Mouse (Mus musculus): ENCODE results near the gene Npat. TPM values are rescaled to one million over a fixed set of nuclear protein-coding genes. Genes with fewer than 3 reads are reported as not detected.

Gene Npat
- 24.7 and 24.8 TPM in 2 replicates for polyA plus RNA-seq (2014; fragmentation: Nextera tagmentation; extraction: Ambion mirVana)

DNA sequence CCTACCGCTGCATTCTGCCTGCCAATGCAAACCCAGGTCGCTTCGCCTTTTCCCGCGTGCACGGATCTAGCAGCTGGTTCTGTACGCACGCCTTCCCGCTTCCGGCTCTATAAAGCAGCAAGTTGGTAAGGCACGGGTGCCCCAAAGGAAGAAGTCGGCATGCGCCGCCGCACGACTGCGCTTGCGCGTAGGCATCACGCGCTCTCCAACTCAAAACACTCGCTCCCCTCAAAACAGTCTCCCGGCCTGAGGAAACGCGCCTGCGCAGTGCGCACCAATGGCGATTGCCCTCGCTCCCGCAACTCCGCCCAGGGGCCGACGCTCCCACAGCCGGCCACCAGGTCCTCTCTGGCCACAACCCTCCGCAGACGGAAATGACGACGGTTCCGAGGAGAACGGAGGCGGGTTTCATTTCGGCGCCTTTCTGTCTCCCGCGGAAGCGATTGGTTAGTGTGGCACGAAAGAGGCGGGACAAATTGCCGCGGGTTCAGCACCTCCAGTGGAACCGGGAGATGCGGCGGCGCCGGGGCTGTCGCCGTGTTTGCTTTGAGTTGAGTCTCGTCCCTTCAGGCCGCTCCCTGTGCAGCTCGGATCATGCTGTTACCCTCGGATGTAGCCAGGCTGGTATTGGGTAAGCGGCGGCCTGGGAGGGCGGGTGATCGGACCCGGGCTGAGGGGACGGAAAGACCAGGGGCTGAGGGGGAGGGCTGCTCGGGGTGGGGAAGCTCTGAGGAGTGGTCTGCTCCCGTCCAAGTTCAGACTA lies at the start of gene Npat, which contains the start of gene Atm:
TSS of gene Npat (plus strand) at position 490 of the 763 bp plus-strand sequence.
TSS of gene Atm (minus strand) at position 183 of the 763 bp plus-strand sequence.
- Histone ChIP-seq H3K9ac (ENCODE audit: low read length) (peak within 1 kb of the TSS; percentile 86), H3K27me3 (ENCODE audit: control insufficient read depth, insufficient read depth, low read length) (no peaks in the 10 kb centered on the region), H3K27ac (replicated peaks; ENCODE audit: low read depth, low read length) (peak within 1 kb of the TSS; percentile 84), H3K4me2 (ENCODE audit: low read depth, severe bottlenecking) (peak within 1 kb of the TSS; percentile 80), H3K9me3 (ENCODE audit: control insufficient read depth, low read length) (no peaks in the 10 kb centered on the region), H3K4me3 (ENCODE audit: low read depth, low read length) (peak within 1 kb of the TSS; percentile 95), H3K36me3 (ENCODE audit: control insufficient read depth, insufficient read depth, low read length) (no peaks in the 10 kb centered on the region), H3K4me1 (ENCODE audit: control insufficient read depth, insufficient read depth, low read length) (0 out of 2 replicates have a peak, but pooled peaks cover 2% of the 10 kb centered on the region)
- DNase-seq (ENCODE audit: low spot score) (peak; percentile 99), ATAC-seq (ENCODE audit: insufficient number of reproducible peaks, low FRiP score, low TSS enrichment, low read depth) (peak; percentile 99)
- under 1% methylated on average over 69 of the region's 69 CpGs for WGBS

DNA sequence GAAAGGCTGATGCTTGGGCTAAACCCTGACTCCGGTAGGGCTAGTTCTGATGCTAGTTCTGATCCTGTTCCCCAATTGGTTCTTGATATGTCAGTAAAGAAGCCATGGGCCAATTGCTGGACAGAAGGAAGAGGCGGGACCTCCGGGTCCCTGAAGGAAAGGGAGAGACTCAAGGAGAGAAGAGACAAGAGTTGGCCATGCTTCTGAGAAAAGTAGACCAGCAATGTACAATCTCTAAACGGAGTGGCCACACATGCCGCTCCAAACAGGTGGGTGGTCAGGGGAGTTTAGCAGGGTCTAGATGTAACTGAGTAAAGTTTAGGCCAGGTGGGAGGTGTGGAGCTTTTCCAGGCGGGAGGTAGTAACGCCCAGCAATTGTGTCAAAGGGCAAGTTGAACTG lies 28.8 kb upstream of the Npat start:
- H3K27me3 ChIP-seq (ENCODE audit: control insufficient read depth, insufficient read depth, low read length): no peaks in the 10 kb centered on the region
- no peak overlapping the region for H3K4me2 ChIP-seq (ENCODE audit: low read depth, severe bottlenecking)
- no peaks in the 10 kb centered on the region for H3K4me1 ChIP-seq (ENCODE audit: control insufficient read depth, insufficient read depth, low read length)
- ATAC-seq (ENCODE audit: insufficient number of reproducible peaks, low FRiP score, low TSS enrichment, low read depth) (no peak), DNase-seq (ENCODE audit: low spot score) (no peak)
- H3K36me3 ChIP-seq (ENCODE audit: control insufficient read depth, insufficient read depth, low read length): 0 out of 2 replicates have a peak, but pooled peaks cover 6% of the 10 kb centered on the region
- WGBS: 90% methylated on average over 7 of the region's 7 CpGs
- no peak overlapping the region for H3K4me3 ChIP-seq (ENCODE audit: low read depth, low read length)
- H3K9ac ChIP-seq (ENCODE audit: low read length): no peak overlapping the region
- H3K9me3 ChIP-seq (ENCODE audit: control insufficient read depth, low read length): no peaks in the 10 kb centered on the region
- H3K27ac ChIP-seq (replicated peaks; ENCODE audit: low read depth, low read length): no peak overlapping the region

DNA sequence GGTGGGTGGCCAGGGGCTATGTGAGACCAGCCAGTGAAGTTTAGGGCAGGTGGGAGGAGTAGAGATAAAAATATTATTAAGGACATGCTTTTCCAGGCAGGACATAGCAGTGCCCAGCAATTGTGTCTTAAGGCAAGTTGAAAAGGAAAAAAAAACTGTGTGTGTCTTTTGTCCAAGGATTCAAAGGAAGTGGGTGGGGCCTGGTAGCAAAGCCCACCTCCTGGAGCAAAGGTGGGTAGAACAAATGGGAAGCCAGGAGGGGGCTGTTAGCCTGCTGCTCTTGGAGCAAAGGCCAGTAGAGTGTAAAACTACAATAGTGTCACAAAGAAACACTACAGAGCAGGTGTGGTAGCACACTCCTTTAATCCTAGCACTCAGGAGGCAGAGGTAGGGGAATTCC lies 22.8 kb upstream of the Npat start:
- no peaks in the 10 kb centered on the region for H3K36me3 ChIP-seq (ENCODE audit: control insufficient read depth, insufficient read depth, low read length)
- no peak overlapping the region for H3K4me3 ChIP-seq (ENCODE audit: low read depth, low read length)
- no peak overlapping the region for H3K9ac ChIP-seq (ENCODE audit: low read length)
- no peak for DNase-seq (ENCODE audit: low spot score)
- no peak for ATAC-seq (ENCODE audit: insufficient number of reproducible peaks, low FRiP score, low TSS enrichment, low read depth)
- no peak overlapping the region for H3K4me2 ChIP-seq (ENCODE audit: low read depth, severe bottlenecking)
- H3K27ac ChIP-seq (replicated peaks; ENCODE audit: low read depth, low read length): no peak overlapping the region
- H3K9me3 ChIP-seq (ENCODE audit: control insufficient read depth, low read length): no peaks in the 10 kb centered on the region
- H3K27me3 ChIP-seq (ENCODE audit: control insufficient read depth, insufficient read depth, low read length): no peaks in the 10 kb centered on the region
- no peaks in the 10 kb centered on the region for H3K4me1 ChIP-seq (ENCODE audit: control insufficient read depth, insufficient read depth, low read length)

DNA sequence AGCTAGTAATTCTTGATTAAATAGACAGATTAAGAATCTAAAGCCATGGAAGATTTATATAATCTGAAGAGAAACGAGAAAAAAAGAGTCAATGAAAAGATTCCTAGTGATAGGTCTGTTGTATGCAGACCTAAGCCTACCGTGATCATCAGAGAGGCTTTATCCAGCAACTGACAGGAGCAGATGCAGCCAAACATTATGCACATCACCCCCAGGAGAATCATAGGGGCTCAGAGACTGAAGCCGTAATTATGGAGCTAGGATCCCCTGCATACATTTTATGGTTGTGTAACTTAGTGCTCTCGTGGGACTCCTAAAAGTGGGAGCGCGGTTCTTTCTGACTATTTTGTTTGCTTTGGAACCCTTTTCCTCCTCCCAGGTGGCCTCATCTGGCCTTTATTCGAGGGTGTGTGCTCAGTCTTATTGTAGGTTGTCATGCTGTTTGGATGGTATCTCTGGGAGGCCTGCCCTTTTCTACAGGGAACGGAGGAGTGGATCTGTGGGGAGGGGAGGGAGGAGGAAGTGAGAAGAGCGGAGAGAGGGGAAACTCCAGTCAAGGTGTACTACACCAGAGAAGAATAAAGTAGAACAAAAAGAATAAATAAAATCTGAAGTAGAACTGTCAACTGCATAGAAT lies 19.4 kb upstream of the Npat start:
- H3K4me2 ChIP-seq (ENCODE audit: low read depth, severe bottlenecking): no peak overlapping the region
- no peaks in the 10 kb centered on the region for H3K36me3 ChIP-seq (ENCODE audit: control insufficient read depth, insufficient read depth, low read length)
- H3K27me3 ChIP-seq (ENCODE audit: control insufficient read depth, insufficient read depth, low read length): no peaks in the 10 kb centered on the region
- DNase-seq (ENCODE audit: low spot score) (no peak), ATAC-seq (ENCODE audit: insufficient number of reproducible peaks, low FRiP score, low TSS enrichment, low read depth) (no peak)
- no peaks in the 10 kb centered on the region for H3K4me1 ChIP-seq (ENCODE audit: control insufficient read depth, insufficient read depth, low read length)
- no peak overlapping the region for H3K27ac ChIP-seq (replicated peaks; ENCODE audit: low read depth, low read length)
- whole genome bisulfite sequencing: 85% methylated on average over 9 of the region's 9 CpGs
- no peak overlapping the region for H3K9ac ChIP-seq (ENCODE audit: low read length)
- no peaks in the 10 kb centered on the region for H3K9me3 ChIP-seq (ENCODE audit: control insufficient read depth, low read length)
- no peak overlapping the region for H3K4me3 ChIP-seq (ENCODE audit: low read depth, low read length)

DNA sequence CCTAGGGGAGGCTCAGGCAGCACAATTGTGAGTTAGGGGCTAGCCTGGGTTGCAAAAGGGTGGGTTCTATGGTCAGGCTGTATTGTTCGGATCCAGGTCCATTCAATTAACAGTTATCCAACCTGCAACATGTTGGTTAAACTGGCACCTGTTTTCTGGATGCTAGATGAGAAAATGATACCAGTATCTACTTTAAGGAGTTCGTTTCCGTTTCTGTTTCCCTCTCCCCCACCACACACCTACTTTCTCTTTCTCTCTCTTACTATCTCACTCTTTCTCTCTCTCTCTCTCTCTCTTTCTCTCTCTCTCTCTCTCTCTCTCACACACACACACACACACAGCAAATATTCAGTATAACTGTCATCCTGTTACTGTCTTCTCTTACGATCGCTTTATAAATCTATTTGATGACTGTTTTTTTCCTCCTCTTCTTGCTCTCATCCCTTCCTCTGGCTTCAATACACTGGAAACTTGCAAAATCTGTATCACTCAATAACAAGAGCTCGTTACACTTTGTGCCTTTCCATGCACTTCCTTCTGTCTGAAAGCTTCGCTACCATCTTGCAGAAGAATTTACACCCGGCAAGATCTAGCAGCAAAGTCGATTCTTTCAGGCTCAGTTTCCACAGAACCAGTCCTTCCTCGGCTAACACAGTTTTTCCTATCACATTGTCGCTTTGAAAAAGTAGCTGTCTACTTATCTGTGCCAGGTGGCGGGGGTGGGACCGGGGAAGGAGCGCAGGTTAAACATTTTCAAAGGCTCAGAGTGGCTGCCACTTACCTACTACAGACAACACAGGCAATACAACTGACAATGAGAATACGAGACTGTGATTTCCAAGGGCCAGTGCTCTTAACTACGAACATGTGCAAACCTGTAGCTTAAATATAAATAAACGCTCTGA lies 1.2 kb upstream of the Npat start:
- no peaks in the 10 kb centered on the region for H3K9me3 ChIP-seq (ENCODE audit: control insufficient read depth, low read length)
- DNase-seq (ENCODE audit: low spot score) (peak; percentile 28), ATAC-seq (ENCODE audit: insufficient number of reproducible peaks, low FRiP score, low TSS enrichment, low read depth) (no peak)
- no peaks in the 10 kb centered on the region for H3K36me3 ChIP-seq (ENCODE audit: control insufficient read depth, insufficient read depth, low read length)
- H3K4me3 ChIP-seq (ENCODE audit: low read depth, low read length): peak overlapping the region; percentile 40
- peak overlapping the region; percentile 56 for H3K9ac ChIP-seq (ENCODE audit: low read length)
- H3K4me1 ChIP-seq (ENCODE audit: control insufficient read depth, insufficient read depth, low read length): 0 out of 2 replicates have a peak, but pooled peaks cover 2% of the 10 kb centered on the region
- H3K27ac ChIP-seq (replicated peaks; ENCODE audit: low read depth, low read length): no peak overlapping the region
- H3K27me3 ChIP-seq (ENCODE audit: control insufficient read depth, insufficient read depth, low read length): no peaks in the 10 kb centered on the region
- H3K4me2 ChIP-seq (ENCODE audit: low read depth, severe bottlenecking): peak overlapping the region; percentile 80
- 19% methylated on average over 17 of the region's 17 CpGs for WGBS

DNA sequence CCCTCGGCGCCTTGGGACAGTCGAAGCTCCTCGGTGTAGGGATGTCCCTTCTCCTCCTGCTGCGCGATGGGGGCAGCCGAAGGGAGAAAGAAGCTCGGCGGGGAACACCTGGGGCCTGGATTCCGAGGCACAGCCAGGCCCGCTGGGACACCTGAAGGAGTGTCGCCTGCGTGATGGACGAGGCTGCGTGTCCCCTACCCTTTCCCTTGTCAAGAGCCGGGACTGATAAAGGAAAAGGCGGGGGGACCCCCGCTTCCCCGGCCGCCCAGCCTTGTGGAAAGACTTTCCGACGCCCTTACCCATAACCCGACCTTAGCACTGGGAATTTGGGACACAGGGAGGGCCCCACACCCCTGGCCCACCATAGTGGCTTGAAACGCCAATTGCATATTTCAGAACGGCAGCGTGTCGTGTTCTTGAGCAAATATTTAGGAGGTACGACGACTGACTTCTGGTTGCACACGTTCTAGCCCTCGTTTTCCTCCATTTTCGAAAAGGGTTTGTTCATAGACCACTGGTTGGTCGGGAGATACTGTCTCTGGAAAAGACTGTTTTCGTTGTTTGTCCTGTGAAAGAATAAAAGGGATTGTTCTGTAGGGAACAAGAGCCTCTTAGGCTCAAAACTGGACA lies 604 bp downstream of the Npat start:
- ATAC-seq (ENCODE audit: insufficient number of reproducible peaks, low FRiP score, low TSS enrichment, low read depth) (no peak), DNase-seq (ENCODE audit: low spot score) (no peak)
- Histone ChIP-seq H3K4me2 (ENCODE audit: low read depth, severe bottlenecking) (peak overlapping the region; percentile 54), H3K4me1 (ENCODE audit: control insufficient read depth, insufficient read depth, low read length) (0 out of 2 replicates have a peak, but pooled peaks cover 2% of the 10 kb centered on the region), H3K9me3 (ENCODE audit: control insufficient read depth, low read length) (no peaks in the 10 kb centered on the region), H3K9ac (ENCODE audit: low read length) (peak overlapping the region; percentile 86), H3K36me3 (ENCODE audit: control insufficient read depth, insufficient read depth, low read length) (no peaks in the 10 kb centered on the region), H3K27me3 (ENCODE audit: control insufficient read depth, insufficient read depth, low read length) (no peaks in the 10 kb centered on the region), H3K27ac (replicated peaks; ENCODE audit: low read depth, low read length) (peak overlapping the region; percentile 84), H3K4me3 (ENCODE audit: low read depth, low read length) (peak overlapping the region; percentile 95)
- under 1% methylated on average over 30 of the region's 34 CpGs for WGBS

DNA sequence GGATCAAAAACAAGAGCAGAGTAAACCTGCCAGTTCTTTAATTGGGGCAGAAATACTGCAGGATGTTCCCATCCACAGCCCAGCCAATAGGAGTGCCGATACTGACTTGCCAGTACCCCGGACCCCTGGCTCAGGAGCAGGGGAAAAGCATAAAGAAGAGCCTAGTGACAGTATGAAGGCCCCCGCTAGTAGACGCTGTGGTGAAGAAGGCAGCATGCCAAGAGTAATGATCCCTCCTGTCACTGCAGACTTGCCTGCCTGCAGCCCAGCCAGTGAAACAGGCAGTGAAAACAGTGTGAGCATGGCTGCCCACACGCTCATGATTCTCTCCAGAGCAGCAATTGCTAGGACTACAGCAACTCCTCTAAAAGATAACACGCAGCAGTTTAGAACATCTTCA lies 33.8 kb downstream of the Npat start:
- no peak overlapping the region for H3K27ac ChIP-seq (replicated peaks; ENCODE audit: low read depth, low read length)
- no peaks in the 10 kb centered on the region for H3K27me3 ChIP-seq (ENCODE audit: control insufficient read depth, insufficient read depth, low read length)
- H3K4me1 ChIP-seq (ENCODE audit: control insufficient read depth, insufficient read depth, low read length): no peaks in the 10 kb centered on the region
- no peak overlapping the region for H3K9ac ChIP-seq (ENCODE audit: low read length)
- H3K4me2 ChIP-seq (ENCODE audit: low read depth, severe bottlenecking): no peak overlapping the region
- DNase-seq (ENCODE audit: low spot score) (no peak), ATAC-seq (ENCODE audit: insufficient number of reproducible peaks, low FRiP score, low TSS enrichment, low read depth) (no peak)
- H3K36me3 ChIP-seq (ENCODE audit: control insufficient read depth, insufficient read depth, low read length): peaks cover 12% of the 10 kb centered on the region; the same call in 1 of the 2 replicates
- 61% methylated on average over 6 of the region's 6 CpGs for WGBS
- no peaks in the 10 kb centered on the region for H3K9me3 ChIP-seq (ENCODE audit: control insufficient read depth, low read length)
- H3K4me3 ChIP-seq (ENCODE audit: low read depth, low read length): no peak overlapping the region

Data from limb, embryonic 11.5 days (tissue).